Mouse (Mus musculus): ENCODE results near the gene Pafah1b3. TPM values are rescaled to one million over a fixed set of nuclear protein-coding genes. Genes with fewer than 3 reads are reported as not detected.
A peak's percentile ranks its signal among the peaks of the same experiment; 100 is the strongest.

Pafah1b3 gene
- total and polyA plus RNA-seq, 3 experiments, result 85.6 to 180 (median 110) TPM

GRCm38 (mm10) chr7:25316532-25317445, 19.0 kb upstream of the Pafah1b3 start, which contains the start of gene Megf8 (continued):
- TF ChIP-seq HCFC1 (IDR thresholded peaks at IDR 0.05; ENCODE audit: low read depth, low read length) (peak; percentile 89), CTCF (IDR thresholded peaks at IDR 0.05 in 2 of 3, conservative IDR thresholded peaks at IDR 0.05 in 1 of 3; ENCODE audit: control insufficient read depth in 1 of 3, insufficient read depth in 1 of 3, low read depth in 2 of 3, low read length in 3 of 3, poor library complexity in 1 of 3, severe bottlenecking in 1 of 3) (peak; percentile 87 to 96 (median 92)), NELFE (IDR thresholded peaks at IDR 0.05; ENCODE audit: low read depth, low read length) (peak; percentile 54), POLR2A (IDR thresholded peaks at IDR 0.05; ENCODE audit: control insufficient read depth in 1 of 2, insufficient read depth in 1 of 2, low read depth in 1 of 2, low read length in 2 of 2, poor library complexity in 1 of 2) (peak; percentile 53 to 65; a peak in 1 of 4 replicates), SMC3 (IDR thresholded peaks at IDR 0.05; ENCODE audit: low read depth, low read length) (peak; percentile 96)

GRCm38 (mm10) chr7:25315306-25316041, 17.7 kb upstream of the Pafah1b3 start:
- Histone ChIP-seq H3K27me3 (ENCODE audit: control insufficient read depth in 1 of 2, insufficient read depth in 2 of 2, low read length in 2 of 2) (peaks cover 0 to 2% of the 10 kb centered on the region in 2 experiments; a peak in 3 of 4 replicates), H3K79me2 (ENCODE audit: control insufficient read depth, insufficient read depth, low read length, poor library complexity) (peaks cover 7% of the 10 kb centered on the region; the same call in 1 of the 2 replicates), H3K9me3 (replicated peaks; ENCODE audit: insufficient read depth, low read length) (no peaks in the 10 kb centered on the region), H3K4me1 (ENCODE audit: control insufficient read depth in 1 of 2, insufficient read depth in 2 of 2, low read length in 2 of 2) (peaks cover 0 to 10% of the 10 kb centered on the region in 2 experiments; a peak in 2 of 4 replicates), H3K9ac (ENCODE audit: control insufficient read depth, low read depth, low read length, poor library complexity, severe bottlenecking) (no peak overlapping the region), H3K4me3 (ENCODE audit: control insufficient read depth in 1 of 2, insufficient read depth in 1 of 2, low read depth in 2 of 2, low read length in 2 of 2) (no peak overlapping the region), H3K27ac (ENCODE audit: control insufficient read depth, low read depth, low read length) (no peak overlapping the region), H3K36me3 (ENCODE audit: control insufficient read depth in 1 of 2, insufficient read depth in 2 of 2, low read length in 2 of 2) (peaks cover 0 to 3% of the 10 kb centered on the region in 2 experiments; a peak in 2 of 4 replicates)
- DNase-seq (ENCODE audit: low read depth, low spot score), result no peak
- TF ChIP-seq E2F4 (IDR thresholded peaks at IDR 0.05; ENCODE audit: borderline replicate concordance, low read depth, low read length) (no peak), KAT2A (conservative IDR thresholded peaks at IDR 0.05; ENCODE audit: low read depth, low read length) (no peak), EP300 (IDR thresholded peaks at IDR 0.05; ENCODE audit: low read depth in 1 of 2, low read length in 2 of 2) (no peak), HCFC1 (IDR thresholded peaks at IDR 0.05; ENCODE audit: low read depth, low read length) (no peak), BHLHE40 (IDR thresholded peaks at IDR 0.05; ENCODE audit: borderline replicate concordance, low read depth, low read length) (no peak), ETS1 (IDR thresholded peaks at IDR 0.05; ENCODE audit: low read depth, low read length) (no peak), USF2 (IDR thresholded peaks at IDR 0.05; ENCODE audit: borderline replicate concordance in 1 of 2, insufficient read depth in 1 of 2, low read depth in 1 of 2, low read length in 2 of 2) (no peak), ZKSCAN1 (IDR thresholded peaks at IDR 0.05; ENCODE audit: low read depth, low read length) (no peak), SIN3A (IDR thresholded peaks at IDR 0.05; ENCODE audit: low read length) (no peak), POLR2AphosphoS2 (IDR thresholded peaks at IDR 0.05; ENCODE audit: low read length) (no peak), MAZ (IDR thresholded peaks at IDR 0.05; ENCODE audit: low read depth, low read length) (no peak), UBTF (IDR thresholded peaks at IDR 0.05; ENCODE audit: borderline replicate concordance, insufficient read depth, low read depth, low read length) (no peak), RCOR1 (IDR thresholded peaks at IDR 0.05; ENCODE audit: low read depth, low read length) (no peak), MXI1 (IDR thresholded peaks at IDR 0.05; ENCODE audit: low read depth, low read length) (no peak), MAFK (IDR thresholded peaks at IDR 0.05; ENCODE audit: borderline replicate concordance, low read depth, low read length) (no peak), MYC (IDR thresholded peaks at IDR 0.05; ENCODE audit: low read depth, low read length) (no peak)
